Mouse (Mus musculus): Measurements from ENCODE around the gene Gps2.

DNA sequence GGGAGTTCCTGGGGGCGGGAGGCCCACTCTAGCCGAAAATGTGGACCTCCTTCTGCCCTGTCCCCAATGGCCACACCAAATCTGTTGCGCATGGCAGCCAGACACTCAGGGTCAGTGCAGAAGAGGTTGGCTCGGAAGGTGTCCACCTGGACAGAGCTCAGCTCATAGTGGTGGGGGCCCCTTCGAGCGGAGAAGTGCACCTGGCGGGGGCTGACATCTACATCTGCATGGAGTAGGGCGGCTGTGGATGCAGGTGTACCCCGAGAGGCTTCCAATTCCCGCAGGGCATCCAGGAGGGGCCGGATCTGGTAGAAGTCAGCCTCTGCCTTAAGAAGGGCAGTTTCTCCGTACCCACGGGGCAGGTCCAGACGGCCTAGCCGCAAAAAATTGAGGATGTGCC lies 34.0 kb upstream of the Gps2 start:
- TF ChIP-seq CTCF (IDR thresholded peaks at IDR 0.05; ENCODE audit: borderline replicate concordance, control insufficient read depth, extremely low read depth, insufficient read depth, low read length, poor library complexity) (no peak), POLR2A (IDR thresholded peaks at IDR 0.05; ENCODE audit: control insufficient read depth, extremely low read depth, insufficient read depth, low read length, poor library complexity) (no peak)

Data from thymus, adult 2 months (tissue).